Mouse (Mus musculus) megakaryocyte, embryonic 14.5 days (primary cell): ENCODE data around the gene Sorbs1. TPM values are rescaled to one million over a fixed set of nuclear protein-coding genes. Genes with fewer than 3 reads are reported as not detected.
A peak's percentile ranks its signal among the peaks of the same experiment; 100 is the strongest.

ENCODE experiments used
- H3K27me3 ChIP-seq: replicated peaks from 2 replicates; pipeline ENCODE3; 2012; ENCODE audit warnings: inconsistent platforms
- H3K36me3 ChIP-seq: replicated peaks from 2 replicates; pipeline ENCODE3; 2012; ENCODE audit warnings: low read length, inconsistent platforms, mixed read lengths
- H3K4me1 ChIP-seq: 2 replicates; pipeline ENCODE4 v1.6.1; 2012; ENCODE audit warnings: inconsistent platforms
- H3K4me3 ChIP-seq: replicated peaks from 2 replicates; pipeline ENCODE3; 2012; ENCODE audit warnings: moderate library complexity, mild to moderate bottlenecking, inconsistent platforms
- H3K9me3 ChIP-seq: 2 replicates; pipeline ENCODE4 v1.6.1; 2012; ENCODE audit warnings: inconsistent platforms
- FLI1 ChIP-seq: IDR thresholded peaks from 2 replicates; pipeline ENCODE4 v1.6.1; 2012; ENCODE audit warnings: low read length, inconsistent platforms, mixed read lengths
- GATA1 ChIP-seq: IDR thresholded peaks from 3 replicates; pipeline ENCODE4 v1.6.1; 2012; ENCODE audit warnings: mixed read lengths, low read length, inconsistent platforms, borderline replicate concordance
- polyA plus RNA-seq: library from polyadenylated mRNA; stranded (reverse); fragments of >175 nt; gene quantifications from 2 replicates; pipeline ENCODE4 v1.2.3, GENCODE M21; 2012; ENCODE audit warnings: low replicate concordance; ENCODE audit not compliant: insufficient read depth

Gene Sorbs1
- polyA plus RNA-seq, 1 experiment, result 2.7 TPM

DNA sequence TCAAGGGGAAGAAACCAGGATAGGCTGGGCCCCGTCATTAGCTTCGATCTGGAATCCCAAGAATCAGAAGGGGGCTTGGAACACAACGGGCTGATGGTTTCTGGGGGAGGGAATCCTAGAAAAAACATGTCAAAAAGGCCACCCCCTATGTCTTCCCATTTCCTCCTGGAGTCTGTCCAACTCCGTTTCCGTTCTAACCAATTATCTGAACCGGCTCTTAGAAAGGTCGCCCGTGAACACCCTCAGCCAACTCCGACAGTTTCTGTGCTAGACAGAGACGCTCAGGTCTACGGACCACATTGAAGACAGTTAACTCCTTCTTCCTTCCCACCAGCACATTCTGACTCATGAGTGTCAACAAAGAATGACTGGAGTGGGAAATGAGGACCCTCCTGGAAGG, 107.8 kb downstream of the Sorbs1 start:
- H3K36me3 ChIP-seq, result no peaks in the 10 kb centered on the region
- TF ChIP-seq GATA1 (no peak), FLI1 (no peak)

DNA sequence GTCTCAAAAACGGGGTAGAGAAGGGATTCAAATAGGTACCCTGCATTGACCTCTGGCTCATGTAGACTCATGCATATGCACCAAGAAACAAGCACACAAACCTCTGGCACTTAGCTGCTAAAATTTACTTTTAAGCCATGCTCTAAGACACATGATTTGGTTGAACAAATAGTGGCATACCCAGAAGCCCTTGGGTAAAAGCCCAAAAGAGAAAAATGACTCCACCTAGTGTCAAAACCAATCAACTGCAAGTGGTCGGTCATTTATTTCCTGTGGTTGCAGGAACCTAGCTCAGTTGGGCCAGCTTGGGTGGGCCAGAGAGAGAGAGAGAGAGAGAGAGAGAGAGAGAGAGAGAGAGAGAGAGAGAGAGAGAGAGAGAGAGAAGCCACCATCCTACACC, 109.0 kb downstream of the Sorbs1 start:
- Histone ChIP-seq H3K27me3 (no peaks in the 10 kb centered on the region), H3K4me3 (no peak overlapping the region), H3K4me1 (peaks cover 80% of the 10 kb centered on the region), H3K36me3 (no peaks in the 10 kb centered on the region), H3K9me3 (no peaks in the 10 kb centered on the region)
- TF ChIP-seq FLI1 (no peak), GATA1 (no peak)

More for the DNA sequence above, 107.8 kb downstream of the Sorbs1 start:
- Histone ChIP-seq H3K9me3 (no peaks in the 10 kb centered on the region), H3K27me3 (no peaks in the 10 kb centered on the region), H3K4me3 (no peak overlapping the region), H3K4me1 (peaks cover 71% of the 10 kb centered on the region)

DNA sequence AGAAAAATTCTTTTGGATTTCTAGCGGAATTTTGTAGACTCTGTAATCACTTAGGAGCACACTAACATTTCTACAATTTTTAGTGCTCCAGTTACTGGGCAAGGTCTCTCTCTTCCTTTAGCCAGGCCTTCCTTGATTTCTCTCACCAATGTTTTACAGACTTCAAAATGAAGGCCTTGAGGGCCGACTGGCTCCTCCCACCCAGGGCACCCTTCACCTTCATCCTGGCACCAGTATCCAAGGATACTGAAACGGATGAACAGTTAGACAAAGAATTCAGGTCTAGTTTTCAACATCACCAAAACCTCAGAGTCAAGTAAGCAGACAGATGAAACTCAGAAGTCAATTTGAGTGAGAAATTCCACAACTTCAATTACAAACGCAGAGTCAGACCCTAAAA, 109.6 kb downstream of the Sorbs1 start:
- peaks cover 85% of the 10 kb centered on the region for H3K4me1 ChIP-seq
- no peaks in the 10 kb centered on the region for H3K36me3 ChIP-seq
- H3K27me3 ChIP-seq, result no peaks in the 10 kb centered on the region
- H3K4me3 ChIP-seq, result no peak overlapping the region
- TF ChIP-seq FLI1 (no peak), GATA1 (no peak)
- H3K9me3 ChIP-seq, result no peaks in the 10 kb centered on the region

DNA sequence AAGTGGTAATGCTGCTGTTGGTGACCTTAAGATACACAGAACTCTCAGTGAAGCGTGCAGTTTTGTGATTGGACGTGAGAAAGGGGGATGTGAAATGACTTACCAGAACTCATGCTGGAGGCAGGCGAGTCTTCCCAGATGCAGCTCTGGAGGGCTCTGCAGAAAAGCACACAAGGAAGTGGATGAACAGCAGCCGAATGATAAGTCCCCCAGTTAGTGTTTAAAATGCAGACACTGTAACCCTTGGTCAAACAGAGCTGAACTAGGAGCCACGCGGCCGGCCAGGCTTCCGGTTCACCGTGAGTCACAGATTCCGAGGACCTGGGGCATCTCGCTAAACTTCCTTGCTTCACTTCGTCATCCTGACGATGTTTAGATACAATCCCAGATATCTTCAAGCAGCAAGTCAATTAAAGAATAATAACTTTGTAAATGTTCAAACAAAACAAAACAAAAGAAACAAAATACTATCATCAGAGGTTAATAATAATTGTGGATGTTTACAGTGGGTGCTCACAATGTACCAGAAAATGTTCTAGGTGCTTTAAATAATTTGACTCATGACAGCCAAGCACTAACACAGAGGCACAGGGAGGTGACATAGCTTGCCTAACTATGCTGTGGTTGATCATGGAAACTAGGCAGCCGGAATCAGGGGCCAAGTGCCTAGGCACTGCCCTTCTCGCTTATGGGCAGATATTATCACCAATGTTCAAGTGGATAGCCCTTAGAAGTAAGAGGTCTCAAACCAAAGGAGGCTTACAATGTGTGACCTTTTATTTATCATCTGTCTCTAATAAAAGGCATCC, 111.2 kb downstream of the Sorbs1 start:
- peaks cover 95% of the 10 kb centered on the region for H3K4me1 ChIP-seq
- TF ChIP-seq FLI1, result no peak
- no peak for TF ChIP-seq GATA1
- no peaks in the 10 kb centered on the region for H3K27me3 ChIP-seq
- no peaks in the 10 kb centered on the region for H3K9me3 ChIP-seq
- H3K4me3 ChIP-seq, result peak overlapping the region; percentile 75
- H3K36me3 ChIP-seq, result peaks cover 9% of the 10 kb centered on the region

DNA sequence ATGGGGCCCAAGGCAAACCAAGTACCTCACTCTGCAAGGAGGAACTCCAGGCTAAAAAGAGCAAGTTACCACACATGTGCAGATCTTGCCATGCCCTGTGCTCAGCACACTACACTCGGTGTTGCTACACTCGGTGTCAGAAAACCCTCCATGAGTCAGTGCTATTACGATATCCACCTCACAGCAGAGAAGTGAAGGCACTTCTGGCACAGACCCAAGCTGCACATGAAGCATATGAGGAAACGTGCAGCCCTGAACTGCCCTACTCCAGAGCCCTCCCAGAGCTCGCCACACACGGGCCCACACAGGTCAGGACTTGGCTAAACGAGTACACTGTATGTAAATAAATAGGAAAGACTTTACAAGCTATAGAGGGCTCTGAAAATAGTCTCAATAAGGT, 112.4 kb downstream of the Sorbs1 start:
- Histone ChIP-seq H3K9me3 (no peaks in the 10 kb centered on the region), H3K4me1 (peaks cover 96% of the 10 kb centered on the region), H3K4me3 (peak overlapping the region; percentile 79), H3K27me3 (no peaks in the 10 kb centered on the region), H3K36me3 (peaks cover 9% of the 10 kb centered on the region)
- TF ChIP-seq GATA1 (no peak), FLI1 (no peak)

DNA sequence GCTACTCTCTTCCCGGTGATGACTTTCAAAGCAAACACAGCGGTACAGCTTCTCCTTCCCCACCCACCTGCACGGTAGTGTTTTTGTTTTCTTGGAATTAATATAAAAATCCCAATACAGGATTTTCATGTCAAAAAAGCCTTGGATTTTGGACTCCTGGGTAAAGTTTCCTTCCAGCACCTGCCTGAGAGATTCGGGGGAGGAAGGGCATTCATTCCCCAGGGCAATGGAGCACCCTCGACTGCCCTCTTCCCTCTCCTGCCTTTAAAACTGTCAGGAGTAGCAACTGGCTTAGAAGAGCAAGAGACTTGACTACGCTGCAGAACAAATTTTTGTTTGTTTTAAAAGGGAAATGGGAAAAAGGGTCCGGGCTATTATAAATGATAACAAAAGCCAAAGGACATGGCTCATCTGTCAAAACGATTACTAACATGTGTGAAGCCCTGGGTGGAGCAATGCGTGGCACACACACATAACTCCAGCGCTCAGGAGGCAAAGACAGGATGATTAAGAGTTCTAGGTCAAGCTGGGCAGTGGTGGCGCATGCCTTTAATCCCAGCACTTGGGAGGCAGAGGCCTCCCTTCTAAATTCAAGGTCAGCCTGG, 113.1 kb downstream of the Sorbs1 start:
- Histone ChIP-seq H3K4me1 (peaks cover 96% of the 10 kb centered on the region), H3K27me3 (no peaks in the 10 kb centered on the region), H3K36me3 (peaks cover 9% of the 10 kb centered on the region), H3K4me3 (peak overlapping the region; percentile 79), H3K9me3 (no peaks in the 10 kb centered on the region)
- no peak for TF ChIP-seq GATA1
- TF ChIP-seq FLI1, result no peak

DNA sequence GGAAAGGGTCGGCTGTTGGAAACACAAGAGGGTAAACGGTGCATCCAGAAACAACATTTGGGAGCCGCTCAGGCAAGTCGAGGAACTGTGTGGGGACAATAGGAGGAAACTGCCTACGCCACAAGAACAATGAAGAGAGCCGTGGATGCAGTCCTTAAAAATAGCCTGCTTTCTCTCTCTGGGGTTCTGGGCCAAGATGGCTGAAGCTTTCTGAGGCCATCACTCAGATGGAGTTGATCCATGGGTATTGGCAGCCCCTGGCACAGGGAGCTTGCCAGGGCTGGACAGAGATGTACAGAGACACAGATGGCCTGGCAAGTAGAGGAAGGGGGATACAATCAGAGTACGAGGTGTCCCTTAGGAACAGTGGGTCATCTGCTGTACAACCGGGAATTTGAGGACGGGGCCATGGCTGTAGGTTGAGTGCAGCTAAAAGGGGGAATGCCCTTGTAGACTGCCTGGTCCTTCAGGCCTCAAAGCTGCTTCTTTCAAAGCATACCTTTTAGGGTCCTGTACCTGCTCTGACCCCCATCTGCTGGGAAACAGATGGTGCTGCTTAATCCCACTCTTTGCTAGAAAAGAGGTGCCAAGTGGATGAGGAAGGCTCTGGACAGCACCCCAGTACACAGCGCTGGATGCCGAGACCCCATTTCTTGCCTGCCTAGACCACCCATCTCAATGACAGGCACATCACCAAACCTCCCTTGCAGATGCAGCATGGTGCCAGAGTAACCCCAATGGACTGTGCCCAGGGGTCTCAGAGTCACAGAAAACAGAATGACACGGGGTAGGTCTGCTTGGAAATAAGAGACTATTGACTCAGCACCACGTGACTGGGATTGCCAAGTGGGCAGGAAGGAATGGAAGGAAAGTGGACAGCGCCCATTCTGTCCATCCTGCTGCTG, 117.6 kb downstream of the Sorbs1 start:
- peaks cover 95% of the 10 kb centered on the region for H3K4me1 ChIP-seq
- H3K36me3 ChIP-seq, result peaks cover 21% of the 10 kb centered on the region
- no peaks in the 10 kb centered on the region for H3K9me3 ChIP-seq
- H3K4me3 ChIP-seq, result peak overlapping the region; percentile 1
- no peaks in the 10 kb centered on the region for H3K27me3 ChIP-seq
- no peak for TF ChIP-seq GATA1

DNA sequence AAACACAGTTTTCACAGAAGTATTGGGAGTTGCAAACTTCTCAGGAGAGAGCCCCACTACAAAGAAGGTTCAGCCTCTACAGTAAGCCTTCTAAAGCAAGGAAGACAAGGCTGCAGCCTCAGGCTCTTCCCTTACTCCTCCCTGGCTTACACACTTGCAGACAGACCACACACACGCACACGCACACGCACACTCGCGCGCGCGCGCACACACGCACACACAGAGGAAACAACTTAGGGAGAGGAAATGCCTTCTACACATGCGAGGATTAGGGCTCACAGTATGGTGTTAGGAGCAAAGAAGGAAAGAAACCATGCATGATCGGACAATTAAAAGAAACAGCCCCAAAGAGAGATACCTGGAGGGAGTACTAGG, 118.3 kb downstream of the Sorbs1 start:
- H3K27me3 ChIP-seq, result no peaks in the 10 kb centered on the region
- H3K4me3 ChIP-seq, result no peak overlapping the region
- H3K9me3 ChIP-seq, result no peaks in the 10 kb centered on the region
- H3K36me3 ChIP-seq, result peaks cover 21% of the 10 kb centered on the region
- peaks cover 88% of the 10 kb centered on the region for H3K4me1 ChIP-seq
- TF ChIP-seq GATA1 (no peak), FLI1 (no peak)

DNA sequence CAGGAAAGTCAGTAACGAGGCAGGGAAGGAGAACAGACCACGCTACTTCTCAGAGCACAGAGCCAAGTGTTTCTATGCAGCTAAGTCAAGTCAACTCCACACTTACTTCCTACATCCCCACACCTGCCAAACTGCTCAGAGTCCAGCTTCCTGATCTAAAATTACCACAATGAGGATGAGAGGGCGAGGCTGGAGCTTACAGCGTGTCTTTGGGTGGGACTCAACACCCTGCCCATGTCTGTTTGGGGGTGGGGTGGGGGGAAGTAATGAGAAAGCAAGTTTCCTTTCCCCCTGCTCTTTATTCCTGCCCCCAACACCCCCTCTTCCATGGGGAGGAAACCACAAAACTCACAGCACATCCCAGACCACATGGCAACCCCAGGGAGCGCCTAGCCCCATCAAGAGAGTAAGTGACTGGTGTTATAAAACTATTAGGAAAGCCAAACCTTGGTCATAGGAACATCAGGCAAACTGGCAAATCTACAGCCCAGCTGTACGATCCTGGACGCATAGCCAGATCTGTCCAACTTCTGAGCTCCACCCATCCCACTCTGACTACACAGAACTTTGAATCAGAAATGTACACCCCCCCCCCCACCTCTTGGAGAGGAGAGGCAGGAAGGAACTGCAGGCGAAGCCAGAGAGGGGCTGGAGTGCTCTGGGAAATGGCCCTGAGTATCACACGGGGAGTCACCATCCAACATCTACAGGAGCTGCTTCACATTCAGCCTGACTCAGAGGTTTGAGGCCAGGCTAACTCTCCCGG, 118.8 kb downstream of the Sorbs1 start:
- Histone ChIP-seq H3K4me3 (peak overlapping the region; percentile 69), H3K36me3 (peaks cover 21% of the 10 kb centered on the region), H3K4me1 (peaks cover 83% of the 10 kb centered on the region), H3K27me3 (no peaks in the 10 kb centered on the region), H3K9me3 (no peaks in the 10 kb centered on the region)
- no peak for TF ChIP-seq GATA1
- no peak for TF ChIP-seq FLI1
